Mouse (Mus musculus): Measurements from ENCODE around the gene Ica1.

GRCm38 (mm10) chr6:8765801-8766200 lies 12.5 kb downstream of the Ica1 start:
- no peak for TF ChIP-seq UBTF (IDR thresholded peaks at IDR 0.05; ENCODE audit: borderline replicate concordance, insufficient read depth, low read depth, low read length)
- no peak for TF ChIP-seq CTCF (IDR thresholded peaks at IDR 0.05 in 2 of 3, conservative IDR thresholded peaks at IDR 0.05 in 1 of 3; ENCODE audit: control insufficient read depth in 1 of 3, insufficient read depth in 1 of 3, low read depth in 2 of 3, low read length in 3 of 3, poor library complexity in 1 of 3, severe bottlenecking in 1 of 3)
- TF ChIP-seq RAD21 (IDR thresholded peaks at IDR 0.05; ENCODE audit: low read depth, low read length): no peak
- TF ChIP-seq USF1 (IDR thresholded peaks at IDR 0.05; ENCODE audit: low read depth, low read length): no peak
- TF ChIP-seq ZKSCAN1 (IDR thresholded peaks at IDR 0.05; ENCODE audit: low read depth, low read length): no peak
- no peak for TF ChIP-seq ZMIZ1 (IDR thresholded peaks at IDR 0.05; ENCODE audit: low read depth, low read length)
- no peak for TF ChIP-seq TBP (IDR thresholded peaks at IDR 0.05; ENCODE audit: low read depth, low read length)
- no peak for TF ChIP-seq EP300 (IDR thresholded peaks at IDR 0.05; ENCODE audit: low read depth in 1 of 2, low read length in 2 of 2)
- no peak for TF ChIP-seq POLR2A (IDR thresholded peaks at IDR 0.05; ENCODE audit: control insufficient read depth in 1 of 2, insufficient read depth in 1 of 2, low read depth in 1 of 2, low read length in 2 of 2, poor library complexity in 1 of 2)
- TF ChIP-seq NRF1 (IDR thresholded peaks at IDR 0.05; ENCODE audit: insufficient read depth, low read depth, low read length, poor library complexity, severe bottlenecking): no peak
- no peak for TF ChIP-seq POLR2AphosphoS2 (IDR thresholded peaks at IDR 0.05; ENCODE audit: low read length)
